Mouse (Mus musculus) stomach, postnatal 0 days (tissue): ENCODE measurements around the gene Gm21969. TPM values are rescaled to one million over a fixed set of nuclear protein-coding genes. Genes with fewer than 3 reads are reported as not detected.

Source experiments
- ATAC-seq: fragments of 200-750 bp; cut with Nextera tagmentation; 2 replicates; pipeline ENCODE4 v1.8.0; 2017; ENCODE audit not compliant: low FRiP score, low TSS enrichment
- DNase-seq: peaks from one replicate; pipeline ENCODE4 v3.0.0-alpha.2; 2016; ENCODE audit warnings: low spot score
- H3K27ac ChIP-seq: fragments of 300-500 bp; sonication (generic); replicated peaks from 2 replicates; pipeline ENCODE4 v1.5.1; 2014; ENCODE audit warnings: mild to moderate bottlenecking, control low read depth
- H3K27me3 ChIP-seq: fragments of 300-500 bp; sonication (generic); 2 replicates; pipeline ENCODE4 v1.6.1; 2014; ENCODE audit warnings: low read length; ENCODE audit not compliant: control insufficient read depth, insufficient read depth
- H3K36me3 ChIP-seq: fragments of 300-500 bp; sonication (generic); 2 replicates; pipeline ENCODE4 v1.6.1; 2014; ENCODE audit warnings: low read length, mixed read lengths; ENCODE audit not compliant: control insufficient read depth, insufficient read depth
- H3K4me1 ChIP-seq: fragments of 300-500 bp; sonication (generic); replicated peaks from 2 replicates; pipeline ENCODE4 v1.6.1; 2014; ENCODE audit warnings: antibody characterized with exemption; ENCODE audit not compliant: control insufficient read depth, insufficient read depth
- H3K4me2 ChIP-seq: fragments of 300-500 bp; sonication (generic); replicated peaks from 2 replicates; pipeline ENCODE4 v1.6.1; 2014; ENCODE audit warnings: low read depth, mild to moderate bottlenecking, control low read depth, moderate library complexity
- H3K4me3 ChIP-seq: fragments of 300-500 bp; sonication (generic); 2 replicates; pipeline ENCODE4 v1.5.1; 2014; ENCODE audit warnings: low read depth, low read length, control low read depth
- H3K9ac ChIP-seq: fragments of 300-500 bp; sonication (generic); 2 replicates; pipeline ENCODE4 v1.6.1; 2014; ENCODE audit warnings: mild to moderate bottlenecking, low read length, control low read depth, mixed read lengths
- H3K9me3 ChIP-seq: fragments of 300-500 bp; sonication (generic); 2 replicates; pipeline ENCODE4 v1.6.1; 2016; ENCODE audit warnings: low read length; ENCODE audit not compliant: control insufficient read depth
- CTCF ChIP-seq: IDR thresholded peaks from 2 replicates; pipeline ENCODE4 v1.5.1; 2016; ENCODE audit warnings: antibody characterized with exemption, low read depth, mild to moderate bottlenecking, moderate library complexity
- EP300 ChIP-seq: optimal IDR thresholded peaks from 2 replicates; pipeline ENCODE3; 2016; ENCODE audit warnings: antibody characterized with exemption
- WGBS: fragments of 180-500 bp; shearing (Covaris S2); extraction: QIAGEN DNeasy Blood & Tissue Kit; methylation state at CpG from one replicate; pipeline ENCODE4 v1.1.7; 2014; 5-methylcytosine and 5-hydroxymethylcytosine counted together
- polyA plus RNA-seq: library from polyadenylated mRNA; unstranded; fragments of >200 nt; fragmentation: Nextera tagmentation; extraction: Ambion mirVana; gene quantifications from 2 replicates; pipeline ENCODE4 v1.2.1, GENCODE M21; 2015

Gene Gm21969
- polyA plus RNA-seq, 1 experiment from 2014 or later: not detected

DNA sequence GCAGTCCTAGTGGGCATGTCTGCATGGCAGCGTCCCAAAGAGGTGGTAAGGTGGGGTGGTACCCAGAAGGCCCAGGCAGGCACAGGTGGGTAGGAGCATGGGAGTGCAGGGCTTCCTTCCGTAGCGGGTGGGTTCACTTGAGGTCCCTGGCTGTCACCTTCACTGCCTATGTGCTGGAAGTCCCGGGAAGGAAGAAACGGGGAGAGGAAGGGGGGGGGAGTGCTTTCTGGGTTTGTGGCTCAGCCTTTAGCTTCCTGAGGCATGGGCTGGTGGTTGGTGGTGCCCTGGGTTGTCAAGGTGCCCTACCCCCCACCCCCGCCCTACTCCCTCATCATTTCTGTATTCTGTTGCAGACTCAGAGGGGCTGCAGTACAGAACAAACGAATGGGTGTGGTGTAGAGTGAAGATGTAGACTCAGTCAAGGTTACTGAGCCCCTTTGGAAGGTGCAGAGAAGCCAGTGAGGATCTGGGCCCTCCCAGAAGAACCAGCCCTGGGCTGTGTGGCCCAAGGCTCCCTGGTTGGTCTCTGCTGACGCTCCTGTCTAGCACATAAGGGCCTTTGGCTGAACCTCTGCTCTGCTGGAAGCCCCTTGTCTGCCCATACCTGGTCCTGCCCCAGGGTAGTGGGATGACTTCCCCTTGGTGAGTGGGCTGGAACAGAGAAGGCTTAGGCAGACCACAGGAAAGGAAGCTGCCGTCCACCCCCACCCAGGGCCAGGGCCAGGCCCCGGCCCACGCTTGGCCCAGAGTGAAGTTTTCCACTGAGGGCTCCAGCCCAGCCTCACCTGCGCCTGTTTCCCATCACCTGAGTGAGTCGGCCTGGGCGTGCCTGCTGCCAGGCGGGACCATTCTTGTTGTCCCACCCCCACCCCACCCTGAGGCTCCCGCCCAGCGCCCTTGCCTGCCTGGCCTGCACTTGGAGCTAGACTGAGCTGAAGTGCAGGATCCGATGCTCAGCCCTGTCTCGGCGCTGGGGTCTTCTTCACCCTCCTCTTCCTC, 5.4 kb upstream of the Gm21969 start:
- no peaks in the 10 kb centered on the region for H3K9me3 ChIP-seq
- no peaks in the 10 kb centered on the region for H3K36me3 ChIP-seq
- ATAC-seq (peak; percentile 27; the same call in 1 of the 2 replicates), DNase-seq (peak; percentile 80)
- peak overlapping the region; percentile 90 for H3K27ac ChIP-seq
- H3K27me3 ChIP-seq: no peaks in the 10 kb centered on the region
- H3K9ac ChIP-seq: peak overlapping the region; percentile 13; the same call in 1 of the 2 replicates
- H3K4me2 ChIP-seq: peak overlapping the region; percentile 47
- no peak for TF ChIP-seq CTCF
- no peak for TF ChIP-seq EP300
- H3K4me1 ChIP-seq: peaks cover 31% of the 10 kb centered on the region
- H3K4me3 ChIP-seq: no peak overlapping the region
- 28% methylated on average over 20 of the region's 20 CpGs for WGBS

DNA sequence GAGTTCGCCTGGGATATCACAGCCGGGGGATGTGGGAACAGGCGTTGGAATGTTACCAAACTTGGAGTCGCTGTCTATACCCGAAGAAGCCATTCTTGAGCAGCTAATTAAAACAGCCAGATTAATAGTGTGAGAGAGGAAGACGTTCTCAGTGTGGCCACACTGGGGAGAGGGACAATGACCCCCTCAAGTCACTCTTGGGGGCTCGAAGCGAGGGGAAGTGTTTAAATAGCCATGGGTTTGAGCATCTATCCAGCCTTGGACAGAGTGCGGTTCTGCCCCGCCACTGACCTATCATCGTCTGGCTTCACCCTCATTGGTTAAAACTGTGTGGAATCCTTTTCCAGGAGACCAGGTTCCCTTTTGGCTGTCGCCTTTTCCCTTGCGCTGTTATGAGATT, 4.6 kb upstream of the Gm21969 start:
- no peak overlapping the region for H3K4me3 ChIP-seq
- no peak for DNase-seq
- 16% methylated on average over 13 of the region's 13 CpGs for WGBS
- no peaks in the 10 kb centered on the region for H3K27me3 ChIP-seq
- no peaks in the 10 kb centered on the region for H3K9me3 ChIP-seq
- ATAC-seq: no peak
- peak overlapping the region; percentile 35; the same call in 1 of the 2 replicates for H3K9ac ChIP-seq
- no peaks in the 10 kb centered on the region for H3K36me3 ChIP-seq
- H3K4me1 ChIP-seq: peaks cover 31% of the 10 kb centered on the region
- H3K27ac ChIP-seq: peak overlapping the region; percentile 90
- H3K4me2 ChIP-seq: peak overlapping the region; percentile 47
- no peak for TF ChIP-seq EP300
- no peak for TF ChIP-seq CTCF

GRCm38 (mm10) chr4:139598950-139599518, 4.0 kb upstream of the Gm21969 start:
- Histone ChIP-seq H3K36me3 (no peaks in the 10 kb centered on the region), H3K4me3 (peak overlapping the region; percentile 17; the same call in 1 of the 2 replicates), H3K9me3 (no peaks in the 10 kb centered on the region), H3K9ac (peak overlapping the region; percentile 35), H3K4me2 (peak overlapping the region; percentile 47), H3K27ac (peak overlapping the region; percentile 90), H3K4me1 (peaks cover 31% of the 10 kb centered on the region), H3K27me3 (no peaks in the 10 kb centered on the region)
- ATAC-seq (peak; percentile 73), DNase-seq (peak; percentile 88)
- WGBS: under 1% methylated on average over 12 of the region's 12 CpGs
- TF ChIP-seq EP300 (no peak), CTCF (peak; percentile 34)

DNA sequence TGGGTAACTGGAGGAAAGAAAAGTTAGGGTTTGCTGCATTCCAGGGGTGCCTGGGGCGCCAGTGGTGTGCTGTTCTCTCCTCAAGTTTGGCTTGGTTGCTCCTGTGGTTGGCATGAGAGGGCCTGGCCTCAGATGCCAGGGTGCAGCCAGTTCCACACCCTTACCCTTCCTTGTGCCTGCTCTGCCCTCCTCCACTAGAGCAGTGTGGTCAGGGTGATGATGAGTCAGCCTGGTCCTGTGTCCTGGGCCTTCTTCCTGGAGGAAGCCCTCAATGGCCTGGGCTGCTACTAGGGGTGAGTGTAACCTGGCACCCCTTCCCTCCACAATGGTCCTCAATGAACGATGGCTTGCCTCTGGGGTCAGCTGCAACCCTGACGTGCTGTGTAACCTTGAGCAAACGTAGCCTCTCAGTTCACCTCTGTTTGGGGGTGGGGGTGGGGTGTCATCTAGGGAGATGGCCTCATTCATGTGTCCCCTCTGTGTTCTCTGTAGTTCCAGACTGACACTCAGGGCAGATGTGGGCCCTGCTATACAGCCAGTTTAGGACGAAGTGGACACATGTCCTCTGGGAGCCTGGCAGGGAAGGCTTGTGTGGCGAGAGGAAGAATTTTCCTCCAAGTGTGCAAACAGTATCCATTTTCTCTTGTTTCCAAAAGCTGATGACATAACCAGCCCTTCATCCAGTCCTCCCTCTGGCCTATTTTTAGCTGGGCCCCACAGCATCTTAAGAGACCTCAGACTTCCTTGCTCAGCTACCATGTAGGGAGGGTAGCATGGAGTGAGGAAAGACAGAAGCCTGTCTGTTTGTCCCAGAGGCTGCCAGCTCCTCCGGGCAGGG, 1.2 kb upstream of the Gm21969 start:
- TF ChIP-seq EP300: no peak
- TF ChIP-seq CTCF: no peak
- peaks cover 31% of the 10 kb centered on the region for H3K4me1 ChIP-seq
- H3K27me3 ChIP-seq: no peaks in the 10 kb centered on the region
- peak overlapping the region; percentile 9; the same call in 1 of the 2 replicates for H3K4me2 ChIP-seq
- peak overlapping the region; percentile 38 for H3K9ac ChIP-seq
- peak; percentile 23 for ATAC-seq
- peak overlapping the region; percentile 81 for H3K27ac ChIP-seq
- H3K4me3 ChIP-seq: no peak overlapping the region
- no peak for DNase-seq
- peaks cover 5% of the 10 kb centered on the region; the same call in 1 of the 2 replicates for H3K36me3 ChIP-seq
- WGBS: 35% methylated on average over 7 of the region's 7 CpGs
- no peaks in the 10 kb centered on the region for H3K9me3 ChIP-seq

DNA sequence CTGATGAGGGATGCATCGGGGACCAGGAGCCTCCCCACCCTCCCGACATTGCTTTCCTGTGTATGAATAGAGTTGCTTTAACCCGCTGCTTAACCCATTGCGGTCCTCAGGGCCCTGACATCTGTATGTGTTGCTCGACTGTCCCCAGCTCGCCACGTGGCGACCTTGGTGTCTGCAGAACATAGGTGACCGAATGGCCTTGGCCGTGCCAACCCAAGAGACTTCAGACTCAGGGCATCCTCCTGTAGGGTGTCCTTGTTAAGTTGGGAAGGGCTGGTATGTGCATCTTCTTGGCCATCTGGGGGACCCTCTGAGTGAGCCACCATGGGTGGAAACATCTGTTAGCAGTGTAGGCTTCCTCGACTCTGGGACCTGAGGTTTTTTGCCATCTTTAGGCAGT, 2.2 kb downstream of the Gm21969 start:
- no peak overlapping the region for H3K4me2 ChIP-seq
- no peak overlapping the region for H3K9ac ChIP-seq
- no peaks in the 10 kb centered on the region for H3K27me3 ChIP-seq
- DNase-seq: no peak
- 85% methylated on average over 11 of the region's 11 CpGs for whole genome bisulfite sequencing
- H3K4me3 ChIP-seq: no peak overlapping the region
- peaks cover 12% of the 10 kb centered on the region for H3K36me3 ChIP-seq
- H3K27ac ChIP-seq: no peak overlapping the region
- peaks cover 12% of the 10 kb centered on the region for H3K4me1 ChIP-seq
- TF ChIP-seq CTCF: no peak
- no peak for TF ChIP-seq EP300
- ATAC-seq: no peak
- no peaks in the 10 kb centered on the region for H3K9me3 ChIP-seq
